Comparison of ENCODE assay signal across 1 mouse cellular context in the genomic region with DNA sequence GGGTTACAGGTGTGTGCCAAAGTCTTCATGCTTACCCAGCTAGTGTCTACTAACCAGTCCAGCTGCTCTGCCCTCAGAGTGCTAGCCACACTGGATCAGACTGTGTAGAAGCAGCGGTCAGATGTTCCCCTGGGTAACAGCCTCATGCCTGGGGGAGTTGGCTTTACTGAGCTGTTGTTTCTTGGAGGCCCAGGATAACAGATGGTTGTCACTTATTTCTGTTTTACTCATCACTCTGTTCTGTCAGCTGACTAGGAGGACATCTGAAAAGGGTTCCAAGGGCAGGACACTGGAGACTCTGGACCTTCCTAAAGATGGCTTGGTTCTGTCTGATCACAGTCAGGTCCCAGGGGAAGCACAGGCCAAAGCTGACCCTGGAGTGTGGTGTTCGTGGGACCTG.
TF ChIP-seq lines count a peak whose summit lies in the region.

No protein-coding gene starts in this region.

TF ChIP-seq in CH12.LX, 34 proteins besides CTCF, POLR2A, EP300 and RAD21 (continued from another document):
- no peak for TF ChIP-seq ZC3H11A (IDR thresholded peaks at IDR 0.05; ENCODE audit: low read depth, low read length)
- no peak for TF ChIP-seq RCOR1 (conservative IDR thresholded peaks at IDR 0.05; ENCODE audit: low read depth, low read length)
- no peak for TF ChIP-seq TBP (conservative IDR thresholded peaks at IDR 0.05; ENCODE audit: low read depth, low read length)
- no peak for TF ChIP-seq MXI1 (IDR thresholded peaks at IDR 0.05; ENCODE audit: low read depth, low read length)
- no peak for TF ChIP-seq MAFK (IDR thresholded peaks at IDR 0.05; ENCODE audit: insufficient replicate concordance, low read length)
- no peak for TF ChIP-seq HCFC1 (IDR thresholded peaks at IDR 0.05; ENCODE audit: low read depth, low read length)
- TF ChIP-seq ETS1 (conservative IDR thresholded peaks at IDR 0.05; ENCODE audit: low read depth, low read length), result peak; percentile 88
- TF ChIP-seq JUN (IDR thresholded peaks at IDR 0.05; ENCODE audit: insufficient read depth, low read depth, low read length), result peak; percentile 17; the same call in 1 of the 2 replicates
- no peak for TF ChIP-seq CHD2 (IDR thresholded peaks at IDR 0.05; ENCODE audit: low read length)
- no peak for TF ChIP-seq ELF1 (IDR thresholded peaks at IDR 0.05; ENCODE audit: low read depth, low read length)
- TF ChIP-seq ZKSCAN1 (IDR thresholded peaks at IDR 0.05; ENCODE audit: borderline replicate concordance, low read depth, low read length), result no peak
- TF ChIP-seq IRF4 (IDR thresholded peaks at IDR 0.05; ENCODE audit: low read depth, low read length), result peak; percentile 86
- no peak for TF ChIP-seq SMC3 (IDR thresholded peaks at IDR 0.05; ENCODE audit: low read depth, low read length)
- TF ChIP-seq KAT2A (IDR thresholded peaks at IDR 0.05; ENCODE audit: insufficient replicate concordance, low read length), result no peak
